Mouse (Mus musculus) small intestine, adult 2 months (tissue): ENCODE measurements around the gene Pak4.

Source experiments
- CTCF ChIP-seq: fragments of 200-500 bp; IDR thresholded peaks from 2 replicates; pipeline ENCODE4 v1.5.1; 2012; ENCODE audit warnings: low read depth, mild to moderate bottlenecking, control low read depth, inconsistent platforms, low read length, moderate library complexity, mixed read lengths; ENCODE audit not compliant: insufficient replicate concordance, insufficient read length; ENCODE audit errors: extremely low read depth
- POLR2A ChIP-seq: fragments of 200-500 bp; IDR thresholded peaks from 2 replicates; pipeline ENCODE4 v1.6.1; 2012; ENCODE audit warnings: low read depth, mild to moderate bottlenecking, control low read depth, inconsistent platforms, low read length, moderate library complexity

- no peak for TF ChIP-seq POLR2A
- TF ChIP-seq CTCF: no peak
Measured at GRCm38 (mm10) chr7:28577826-28578542, 20.0 kb downstream of the Pak4 start.
